Mouse (Mus musculus) limb, embryonic 13.5 days (tissue): ENCODE measurements around the gene Pcsk2. TPM values are rescaled to one million over a fixed set of nuclear protein-coding genes. Genes with fewer than 3 reads are reported as not detected.

Source experiments
- ATAC-seq: fragments of 200-750 bp; cut with Nextera tagmentation; 2 replicates; pipeline ENCODE4 v1.8.0; 2017; ENCODE audit warnings: low read depth, moderate number of reproducible peaks, moderate TSS enrichment; ENCODE audit not compliant: low FRiP score
- H3K27ac ChIP-seq: fragments of 300-500 bp; sonication (generic); 2 replicates; pipeline ENCODE4 v1.5.1; 2015; ENCODE audit warnings: inconsistent platforms, mild to moderate bottlenecking, moderate library complexity
- H3K27me3 ChIP-seq: fragments of 300-500 bp; sonication (generic); 2 replicates; pipeline ENCODE4 v1.6.1; 2015; ENCODE audit warnings: mild to moderate bottlenecking, inconsistent platforms
- H3K36me3 ChIP-seq: fragments of 300-500 bp; sonication (generic); 2 replicates; pipeline ENCODE4 v1.6.1; 2015; ENCODE audit warnings: inconsistent platforms, mild to moderate bottlenecking, moderate library complexity
- H3K4me1 ChIP-seq: fragments of 300-500 bp; sonication (generic); 2 replicates; pipeline ENCODE4 v1.6.1; 2015; ENCODE audit warnings: inconsistent platforms
- H3K4me2 ChIP-seq: fragments of 300-500 bp; sonication (generic); replicated peaks from 2 replicates; pipeline ENCODE4 v1.6.1; 2015; ENCODE audit warnings: inconsistent platforms, mild to moderate bottlenecking, moderate library complexity
- H3K4me3 ChIP-seq: fragments of 300-500 bp; sonication (generic); 2 replicates; pipeline ENCODE4 v1.5.1; 2015; ENCODE audit warnings: moderate library complexity, mild to moderate bottlenecking, inconsistent platforms
- H3K9ac ChIP-seq: fragments of 300-500 bp; sonication (generic); 2 replicates; pipeline ENCODE4 v1.6.1; 2015; ENCODE audit warnings: mild to moderate bottlenecking, inconsistent platforms
- H3K9me3 ChIP-seq: fragments of 300-500 bp; sonication (generic); 2 replicates; pipeline ENCODE4 v1.6.1; 2016; ENCODE audit warnings: inconsistent platforms
- WGBS: fragments of 180-500 bp; shearing (Covaris S2); methylation state at CpG from one replicate; pipeline ENCODE4 v1.1.7; 2015; 5-methylcytosine and 5-hydroxymethylcytosine counted together
- polyA plus RNA-seq: library from polyadenylated mRNA; unstranded; fragments of >200 nt; fragmentation: Nextera tagmentation; extraction: Ambion mirVana; gene quantifications from 2 replicates; pipeline ENCODE4 v1.2.1, GENCODE M21; 2015

Gene Pcsk2
- polyA plus RNA-seq, 1 experiment from 2014 or later, result 0.59 TPM

- H3K9me3 ChIP-seq, result no peaks in the 10 kb centered on the region
- H3K36me3 ChIP-seq, result no peaks in the 10 kb centered on the region
- H3K4me1 ChIP-seq, result 0 out of 2 replicates have a peak, but pooled peaks cover 6% of the 10 kb centered on the region
- no peaks in the 10 kb centered on the region for H3K27me3 ChIP-seq
- H3K4me2 ChIP-seq, result no peak overlapping the region
- ATAC-seq, result no peak
- H3K9ac ChIP-seq, result no peak overlapping the region
- H3K4me3 ChIP-seq, result no peak overlapping the region
- WGBS, result 83% methylated on average over 12 of the region's 12 CpGs
- H3K27ac ChIP-seq, result no peak overlapping the region
Measured at GRCm38 (mm10) chr2:143851354-143852221, 305.6 kb downstream of the Pcsk2 start.

- Histone ChIP-seq H3K4me2 (no peak overlapping the region), H3K9ac (no peak overlapping the region), H3K4me1 (0 out of 2 replicates have a peak, but pooled peaks cover 4% of the 10 kb centered on the region), H3K4me3 (no peak overlapping the region), H3K36me3 (no peaks in the 10 kb centered on the region), H3K9me3 (no peaks in the 10 kb centered on the region), H3K27ac (no peak overlapping the region), H3K27me3 (no peaks in the 10 kb centered on the region)
- WGBS, result 48% methylated on average over 18 of the region's 18 CpGs
- ATAC-seq, result no peak
Measured at GRCm38 (mm10) chr2:143852295-143853275, 306.6 kb downstream of the Pcsk2 start.

GRCm38 (mm10) chr2:143853447-143853846 is 307.5 kb downstream of the Pcsk2 start:
- H3K4me2 ChIP-seq, result no peak overlapping the region
- no peaks in the 10 kb centered on the region for H3K9me3 ChIP-seq
- H3K27me3 ChIP-seq, result no peaks in the 10 kb centered on the region
- H3K36me3 ChIP-seq, result no peaks in the 10 kb centered on the region
- 92% methylated on average over 4 of the region's 4 CpGs for WGBS
- H3K4me1 ChIP-seq, result 0 out of 2 replicates have a peak, but pooled peaks cover 4% of the 10 kb centered on the region
- no peak for ATAC-seq
- H3K27ac ChIP-seq, result no peak overlapping the region
- H3K9ac ChIP-seq, result no peak overlapping the region
- no peak overlapping the region for H3K4me3 ChIP-seq

- Histone ChIP-seq H3K4me2 (no peak overlapping the region), H3K9ac (no peak overlapping the region), H3K27me3 (0 out of 2 replicates have a peak, but pooled peaks cover 3% of the 10 kb centered on the region), H3K27ac (no peak overlapping the region), H3K36me3 (no peaks in the 10 kb centered on the region), H3K4me1 (no peaks in the 10 kb centered on the region), H3K4me3 (no peak overlapping the region), H3K9me3 (no peaks in the 10 kb centered on the region)
- ATAC-seq, result no peak
- WGBS, result 84% methylated on average over 2 of the region's 2 CpGs
Measured at GRCm38 (mm10) chr2:143859166-143859565, 313.2 kb downstream of the Pcsk2 start.

- 0 out of 2 replicates have a peak, but pooled peaks cover 3% of the 10 kb centered on the region for H3K27me3 ChIP-seq
- peak within 1 kb of the TSS; percentile 82 for H3K9ac ChIP-seq
- WGBS, result 6% methylated on average over 79 of the region's 86 CpGs
- peak; percentile 87 for ATAC-seq
- H3K4me3 ChIP-seq, result peak within 1 kb of the TSS; percentile 51
- H3K4me2 ChIP-seq, result peak within 1 kb of the TSS; percentile 73
- H3K27ac ChIP-seq, result no peak within 1 kb of the TSS; the same call in 1 of the 2 replicates
- peaks cover 2% of the 10 kb centered on the region; the same call in 1 of the 2 replicates for H3K4me1 ChIP-seq
- no peaks in the 10 kb centered on the region for H3K36me3 ChIP-seq
- no peaks in the 10 kb centered on the region for H3K9me3 ChIP-seq
Measured at GRCm38 (mm10) chr2:143862484-143863231, 316.7 kb downstream of the Pcsk2 start, which contains the start of gene Bfsp1. Gene Bfsp1, minus strand, starts transcription at chr2:143863173.

GRCm38 (mm10) chr2:143864600-143864999 is 318.6 kb downstream of the Pcsk2 start:
- WGBS, result 60% methylated on average over 8 of the region's 8 CpGs
- 0 out of 2 replicates have a peak, but pooled peaks cover 3% of the 10 kb centered on the region for H3K27me3 ChIP-seq
- H3K4me2 ChIP-seq, result no peak overlapping the region
- H3K4me1 ChIP-seq, result peaks cover 2% of the 10 kb centered on the region; the same call in 1 of the 2 replicates
- H3K9ac ChIP-seq, result no peak overlapping the region
- no peaks in the 10 kb centered on the region for H3K36me3 ChIP-seq
- ATAC-seq, result no peak
- H3K4me3 ChIP-seq, result no peak overlapping the region
- H3K9me3 ChIP-seq, result no peaks in the 10 kb centered on the region
- H3K27ac ChIP-seq, result no peak overlapping the region
